Mouse (Mus musculus) heart, postnatal 4 days (tissue): ENCODE measurements around the gene Gpcpd1. TPM values are rescaled to one million over a fixed set of nuclear protein-coding genes. Genes with fewer than 3 reads are reported as not detected.
"Not testable (repeated sequence)": the region's sequence is repeated elsewhere in the genome, so short reads cannot be mapped to it uniquely, and the experiment has no call there.

Experiments used
- DNase-seq: peaks from one replicate; pipeline ENCODE4 v3.0.0; 2021
- total RNA-seq, 2 experiments: library from RNA; stranded (reverse); gene quantifications; 2 replicates each; pipeline ENCODE4 v1.2.3; 2021

Gpcpd1 gene
- total RNA-seq, result 10 to 100 TPM; 62.0 to 71.1 TPM

GRCm38 (mm10) chr2:132587240-132587779, at the start of gene Gpcpd1:
TSS of gene Gpcpd1 (minus strand) at chr2:132587729.
- no peak for DNase-seq

GRCm38 (mm10) chr2:132636534-132636933, 49.0 kb upstream of the Gpcpd1 start:
- DNase-seq, result no peak

- no peak for DNase-seq
Observed at GRCm38 (mm10) chr2:132628626-132629025, 41.1 kb upstream of the Gpcpd1 start.

- DNase-seq, result no peak
Observed at GRCm38 (mm10) chr2:132623092-132623491, 35.6 kb upstream of the Gpcpd1 start.

GRCm38 (mm10) chr2:132617693-132618092, 30.2 kb upstream of the Gpcpd1 start:
- DNase-seq, result no peak

GRCm38 (mm10) chr2:132613581-132614188, 26.2 kb upstream of the Gpcpd1 start:
- no peak for DNase-seq

- DNase-seq, result no peak
Observed at GRCm38 (mm10) chr2:132611551-132612233, 24.2 kb upstream of the Gpcpd1 start.

- peak; percentile 27 for DNase-seq
Observed at GRCm38 (mm10) chr2:132607141-132608093, 19.9 kb upstream of the Gpcpd1 start.

GRCm38 (mm10) chr2:132605795-132606563, 18.4 kb upstream of the Gpcpd1 start:
- DNase-seq, result no peak

- DNase-seq, result no peak
Observed at GRCm38 (mm10) chr2:132604922-132605321, 17.4 kb upstream of the Gpcpd1 start.

- DNase-seq, result no peak
Observed at GRCm38 (mm10) chr2:132603706-132604105, 16.2 kb upstream of the Gpcpd1 start.

- no peak for DNase-seq
Observed at GRCm38 (mm10) chr2:132601777-132602176, 14.2 kb upstream of the Gpcpd1 start.

- no peak for DNase-seq
Observed at GRCm38 (mm10) chr2:132600081-132600480, 12.6 kb upstream of the Gpcpd1 start.

GRCm38 (mm10) chr2:132599127-132599526, 11.6 kb upstream of the Gpcpd1 start:
- peak; percentile 37 for DNase-seq

- DNase-seq, result no peak
Observed at GRCm38 (mm10) chr2:132597866-132598480, 10.4 kb upstream of the Gpcpd1 start.

- peak; percentile 24 for DNase-seq
Observed at GRCm38 (mm10) chr2:132597226-132597625, 9.7 kb upstream of the Gpcpd1 start.

- no peak for DNase-seq
Observed at GRCm38 (mm10) chr2:132595601-132596235, 8.2 kb upstream of the Gpcpd1 start.

GRCm38 (mm10) chr2:132592126-132592525, 4.6 kb upstream of the Gpcpd1 start:
- DNase-seq, result no peak

- DNase-seq, result not testable (repeated sequence)
Observed at GRCm38 (mm10) chr2:132591579-132591978, 4.0 kb upstream of the Gpcpd1 start.

GRCm38 (mm10) chr2:132589906-132590538, 2.5 kb upstream of the Gpcpd1 start:
- DNase-seq, result peak; percentile 28
